Mouse (Mus musculus): Measurements from ENCODE around the gene Slc6a9. TPM values are rescaled to one million over a fixed set of nuclear protein-coding genes. Genes with fewer than 3 reads are reported as not detected.

Gene Slc6a9
- 1 to 10 TPM in 1 of 2 experiments, under 1 TPM in 1; 0.44 to 1.0 TPM for polyA plus RNA-seq (2017; shearing (Covaris generic))

GRCm38 (mm10) chr4:117834457-117834844, at the start of gene Slc6a9:
Slc6a9 (plus strand) TSS chr4:117834506.

GRCm38 (mm10) chr4:117872471-117872886, 38.2 kb downstream of the Slc6a9 start, which contains the start of gene Ccdc24:
Ccdc24 (minus strand) TSS chr4:117872557.

GRCm38 (mm10) chr4:117882701-117883691, 48.7 kb downstream of the Slc6a9 start, which contains the start of gene B4galt2:
B4galt2 (minus strand) TSS chr4:117883487.

GRCm38 (mm10) chr4:117887133-117887532, 52.8 kb downstream of the Slc6a9 start, which contains the start of gene Atp6v0b:
Atp6v0b (minus strand) TSS chr4:117887333.

GRCm38 (mm10) chr4:117891738-117892161, 57.4 kb downstream of the Slc6a9 start, which contains the start of gene Dph2:
Dph2 (minus strand) TSS chr4:117892032.

DNA sequence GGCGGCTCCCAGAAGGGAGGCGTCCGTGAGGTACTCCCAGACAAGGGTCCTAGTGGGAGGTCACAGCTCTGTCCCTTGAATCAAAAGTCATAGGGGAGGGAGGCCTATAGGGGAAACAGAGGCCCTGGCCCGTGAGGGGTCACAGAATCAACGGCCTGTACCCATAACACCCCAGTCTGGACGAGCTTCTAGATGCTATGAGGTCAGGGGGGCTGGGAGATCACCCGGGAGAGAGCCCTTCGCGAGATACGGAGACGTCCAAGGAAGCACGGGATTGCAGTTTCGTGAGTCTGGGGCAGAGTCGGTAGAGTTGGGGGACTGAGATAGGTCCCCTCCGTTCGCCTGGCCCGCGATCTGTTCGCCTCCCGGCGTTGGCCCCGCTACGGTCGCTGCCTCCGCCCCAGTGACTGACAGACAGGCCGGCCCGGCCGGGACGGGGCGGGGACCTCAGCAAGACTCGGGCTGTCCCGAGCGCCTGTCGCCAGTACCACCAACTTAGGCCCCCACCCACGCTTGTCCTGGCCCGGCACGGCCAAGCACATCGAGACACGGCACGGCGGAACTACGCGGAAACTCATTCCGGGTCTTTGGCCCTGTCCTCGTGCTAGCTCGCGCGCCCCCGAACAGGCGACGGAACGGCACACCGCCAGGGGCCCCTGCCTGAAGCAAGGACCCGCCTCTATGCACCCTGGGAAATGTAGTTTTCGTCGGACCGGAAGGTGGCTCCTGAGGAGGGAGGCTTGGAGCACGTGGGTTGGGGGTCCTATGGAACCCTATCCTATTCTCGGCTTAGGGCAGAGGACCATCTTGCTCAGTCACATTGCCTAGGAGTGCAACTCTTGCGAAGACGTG, 80.5 kb downstream of the Slc6a9 start, which contains the start of gene Ipo13:
Gene Ipo13, minus strand, starts transcription at position 409 of the 852 bp plus-strand sequence.

Other genes starting within 250 kb of the Slc6a9 start
- gene Dmap1, start 152.2 kb upstream of the Slc6a9 start, polyA plus RNA-seq (2017; shearing (Covaris generic)), result 10 to 100 TPM; 46.7 to 50.0 TPM
- not detected for gene Gm12845, start 110.1 kb upstream of the Slc6a9 start, polyA plus RNA-seq (2017; shearing (Covaris generic))
- gene Klf17, start 68.9 kb upstream of the Slc6a9 start, polyA plus RNA-seq (2017; shearing (Covaris generic)), result 1 to 10 TPM in 1 of 2 experiments, not detected in 1; 1.7 TPM
- under 1 TPM in 1 of 2 experiments, not detected in 1; 0.12 TPM for gene Ccdc24, start 38.1 kb downstream of the Slc6a9 start, polyA plus RNA-seq (2017; shearing (Covaris generic))
- not detected for gene B4galt2, start 49.0 kb downstream of the Slc6a9 start, polyA plus RNA-seq (2017; shearing (Covaris generic))
- gene Atp6v0b, start 52.8 kb downstream of the Slc6a9 start, polyA plus RNA-seq (2017; shearing (Covaris generic)), result 100 to 1,000 TPM; 167 to 231 TPM
- gene Dph2, start 57.5 kb downstream of the Slc6a9 start, polyA plus RNA-seq (2017; shearing (Covaris generic)), result 10 to 100 TPM; 31.7 to 56.9 TPM
- gene Ipo13, start 80.5 kb downstream of the Slc6a9 start, polyA plus RNA-seq (2017; shearing (Covaris generic)), result 10 to 100 TPM; 32.4 to 32.8 TPM
- not detected for gene Artn, start 95.3 kb downstream of the Slc6a9 start, polyA plus RNA-seq (2017; shearing (Covaris generic))

All from inflammation-experienced regulatory T-cells (primary cell).